Mouse (Mus musculus): ENCODE measurements around the gene Mlh3. TPM values are rescaled to one million over a fixed set of nuclear protein-coding genes. Genes with fewer than 3 reads are reported as not detected.

The Mlh3 gene
- polyA plus RNA-seq, 1 experiment = 0.99 TPM

GRCm38 (mm10) chr12:85297345-85297997 lies 27.1 kb upstream of the Mlh3 start:
- H3K4me1 ChIP-seq (ENCODE audit: control insufficient read depth, insufficient read depth, insufficient read length, low read length) = 0 out of 2 replicates have a peak, but pooled peaks cover under 1% of the 10 kb centered on the region
- TF ChIP-seq CTCF (IDR thresholded peaks at IDR 0.05; ENCODE audit: extremely low read depth, insufficient read length, insufficient replicate concordance, low read depth, low read length) = no peak
- TF ChIP-seq POLR2A (IDR thresholded peaks at IDR 0.05; ENCODE audit: low read depth, low read length) = no peak
- WGBS = 82% methylated on average over 10 of the region's 10 CpGs
- H3K4me3 ChIP-seq (ENCODE audit: low read depth, low read length) = no peak overlapping the region
- H3K27me3 ChIP-seq (ENCODE audit: control insufficient read depth, insufficient read depth, low read length) = no peaks in the 10 kb centered on the region
- H3K27ac ChIP-seq (ENCODE audit: insufficient read depth, low read depth, low read length) = 0 out of 2 replicates have a peak overlapping the region, but pooled peaks have one; percentile 15
- peaks cover 20% of the 10 kb centered on the region for H3K36me3 ChIP-seq (ENCODE audit: control insufficient read depth, insufficient read depth, low read length)

GRCm38 (mm10) chr12:85296915-85297314 lies 26.5 kb upstream of the Mlh3 start:
- no peaks in the 10 kb centered on the region for H3K27me3 ChIP-seq (ENCODE audit: control insufficient read depth, insufficient read depth, low read length)
- H3K4me3 ChIP-seq (ENCODE audit: low read depth, low read length) = no peak overlapping the region
- H3K27ac ChIP-seq (ENCODE audit: insufficient read depth, low read depth, low read length) = no peak overlapping the region
- H3K4me1 ChIP-seq (ENCODE audit: control insufficient read depth, insufficient read depth, insufficient read length, low read length) = peaks cover 2% of the 10 kb centered on the region; the same call in 1 of the 2 replicates
- WGBS = 81% methylated on average over 5 of the region's 5 CpGs
- peaks cover 16% of the 10 kb centered on the region for H3K36me3 ChIP-seq (ENCODE audit: control insufficient read depth, insufficient read depth, low read length)
- no peak for TF ChIP-seq CTCF (IDR thresholded peaks at IDR 0.05; ENCODE audit: extremely low read depth, insufficient read length, insufficient replicate concordance, low read depth, low read length)
- no peak for TF ChIP-seq POLR2A (IDR thresholded peaks at IDR 0.05; ENCODE audit: low read depth, low read length)

- Histone ChIP-seq H3K27me3 (ENCODE audit: control insufficient read depth, insufficient read depth, low read length) (no peaks in the 10 kb centered on the region), H3K4me1 (ENCODE audit: control insufficient read depth, insufficient read depth, insufficient read length, low read length) (peaks cover 2% of the 10 kb centered on the region; the same call in 1 of the 2 replicates), H3K36me3 (ENCODE audit: control insufficient read depth, insufficient read depth, low read length) (peaks cover 4% of the 10 kb centered on the region; the same call in 1 of the 2 replicates), H3K4me3 (ENCODE audit: low read depth, low read length) (no peak overlapping the region), H3K27ac (ENCODE audit: insufficient read depth, low read depth, low read length) (no peak overlapping the region)
- TF ChIP-seq POLR2A (IDR thresholded peaks at IDR 0.05; ENCODE audit: low read depth, low read length) = no peak
- TF ChIP-seq CTCF (IDR thresholded peaks at IDR 0.05; ENCODE audit: extremely low read depth, insufficient read length, insufficient replicate concordance, low read depth, low read length) = no peak
- WGBS = 90% methylated on average over 2 of the region's 2 CpGs
Measured at GRCm38 (mm10) chr12:85295506-85295905, 25.1 kb upstream of the Mlh3 start.

GRCm38 (mm10) chr12:85292906-85293305 lies 22.5 kb upstream of the Mlh3 start:
- Histone ChIP-seq H3K36me3 (ENCODE audit: control insufficient read depth, insufficient read depth, low read length) (no peaks in the 10 kb centered on the region), H3K27me3 (ENCODE audit: control insufficient read depth, insufficient read depth, low read length) (no peaks in the 10 kb centered on the region), H3K4me1 (ENCODE audit: control insufficient read depth, insufficient read depth, insufficient read length, low read length) (peaks cover 8% of the 10 kb centered on the region), H3K4me3 (ENCODE audit: low read depth, low read length) (no peak overlapping the region), H3K27ac (ENCODE audit: insufficient read depth, low read depth, low read length) (no peak overlapping the region)
- TF ChIP-seq CTCF (IDR thresholded peaks at IDR 0.05; ENCODE audit: extremely low read depth, insufficient read length, insufficient replicate concordance, low read depth, low read length) = no peak
- TF ChIP-seq POLR2A (IDR thresholded peaks at IDR 0.05; ENCODE audit: low read depth, low read length) = no peak

GRCm38 (mm10) chr12:85292288-85292687 lies 21.9 kb upstream of the Mlh3 start:
- Histone ChIP-seq H3K27ac (ENCODE audit: insufficient read depth, low read depth, low read length) (no peak overlapping the region), H3K27me3 (ENCODE audit: control insufficient read depth, insufficient read depth, low read length) (no peaks in the 10 kb centered on the region), H3K36me3 (ENCODE audit: control insufficient read depth, insufficient read depth, low read length) (no peaks in the 10 kb centered on the region), H3K4me3 (ENCODE audit: low read depth, low read length) (no peak overlapping the region), H3K4me1 (ENCODE audit: control insufficient read depth, insufficient read depth, insufficient read length, low read length) (peaks cover 8% of the 10 kb centered on the region)
- TF ChIP-seq CTCF (IDR thresholded peaks at IDR 0.05; ENCODE audit: extremely low read depth, insufficient read length, insufficient replicate concordance, low read depth, low read length) = no peak
- TF ChIP-seq POLR2A (IDR thresholded peaks at IDR 0.05; ENCODE audit: low read depth, low read length) = no peak
- 49% methylated on average over 6 of the region's 6 CpGs for WGBS

GRCm38 (mm10) chr12:85291541-85291940 lies 21.1 kb upstream of the Mlh3 start:
- Histone ChIP-seq H3K4me1 (ENCODE audit: control insufficient read depth, insufficient read depth, insufficient read length, low read length) (peaks cover 8% of the 10 kb centered on the region), H3K4me3 (ENCODE audit: low read depth, low read length) (no peak overlapping the region), H3K36me3 (ENCODE audit: control insufficient read depth, insufficient read depth, low read length) (no peaks in the 10 kb centered on the region), H3K27me3 (ENCODE audit: control insufficient read depth, insufficient read depth, low read length) (no peaks in the 10 kb centered on the region), H3K27ac (ENCODE audit: insufficient read depth, low read depth, low read length) (no peak overlapping the region)
- no peak for TF ChIP-seq CTCF (IDR thresholded peaks at IDR 0.05; ENCODE audit: extremely low read depth, insufficient read length, insufficient replicate concordance, low read depth, low read length)
- no peak for TF ChIP-seq POLR2A (IDR thresholded peaks at IDR 0.05; ENCODE audit: low read depth, low read length)

GRCm38 (mm10) chr12:85290633-85291032 lies 20.2 kb upstream of the Mlh3 start:
- no peaks in the 10 kb centered on the region for H3K36me3 ChIP-seq (ENCODE audit: control insufficient read depth, insufficient read depth, low read length)
- no peak overlapping the region for H3K27ac ChIP-seq (ENCODE audit: insufficient read depth, low read depth, low read length)
- 81% methylated on average over 10 of the region's 10 CpGs for WGBS
- peaks cover 8% of the 10 kb centered on the region for H3K4me1 ChIP-seq (ENCODE audit: control insufficient read depth, insufficient read depth, insufficient read length, low read length)
- TF ChIP-seq POLR2A (IDR thresholded peaks at IDR 0.05; ENCODE audit: low read depth, low read length) (no peak), CTCF (IDR thresholded peaks at IDR 0.05; ENCODE audit: extremely low read depth, insufficient read length, insufficient replicate concordance, low read depth, low read length) (no peak)
- H3K4me3 ChIP-seq (ENCODE audit: low read depth, low read length) = 0 out of 2 replicates have a peak overlapping the region, but pooled peaks have one; percentile 4
- no peaks in the 10 kb centered on the region for H3K27me3 ChIP-seq (ENCODE audit: control insufficient read depth, insufficient read depth, low read length)

Measured in small intestine, adult 2 months (tissue).